Mouse (Mus musculus): Measurements from ENCODE around the gene Csad.
"Not testable (repeated sequence)": the region's sequence is repeated elsewhere in the genome, so short reads cannot be mapped to it uniquely, and the experiment has no call there.

Gene Csad

GRCm38 (mm10) chr15:102233896-102234295 lies 29.4 kb upstream of the Csad start:
- peak; percentile 39 to 53 for DNase-seq

DNA sequence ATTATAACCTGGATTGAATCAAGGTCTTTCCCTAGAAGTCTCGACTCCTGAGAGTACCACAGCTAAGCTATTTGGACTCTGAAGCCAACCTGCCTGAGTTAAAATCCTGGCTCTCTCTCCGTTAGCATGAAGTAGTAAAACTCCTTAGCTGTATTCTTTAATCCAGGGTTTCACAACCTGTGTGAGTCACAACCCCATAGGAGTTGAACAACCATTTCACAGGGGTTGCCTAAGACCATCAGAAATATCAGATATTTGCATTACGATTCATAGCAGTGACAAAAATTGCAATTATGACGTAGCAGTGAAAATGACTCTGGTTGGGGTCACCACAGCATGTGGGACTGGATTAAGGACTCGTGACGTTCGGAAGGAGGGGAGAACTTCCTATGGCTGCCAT lies 28.2 kb upstream of the Csad start:
- DNase-seq = no peak

GRCm38 (mm10) chr15:102231748-102232147 lies 27.2 kb upstream of the Csad start, which contains the start of gene Itgb7:
Gene Itgb7 (minus strand): TSS chr15:102231944.
- DNase-seq = peak; percentile 78 to 87

DNA sequence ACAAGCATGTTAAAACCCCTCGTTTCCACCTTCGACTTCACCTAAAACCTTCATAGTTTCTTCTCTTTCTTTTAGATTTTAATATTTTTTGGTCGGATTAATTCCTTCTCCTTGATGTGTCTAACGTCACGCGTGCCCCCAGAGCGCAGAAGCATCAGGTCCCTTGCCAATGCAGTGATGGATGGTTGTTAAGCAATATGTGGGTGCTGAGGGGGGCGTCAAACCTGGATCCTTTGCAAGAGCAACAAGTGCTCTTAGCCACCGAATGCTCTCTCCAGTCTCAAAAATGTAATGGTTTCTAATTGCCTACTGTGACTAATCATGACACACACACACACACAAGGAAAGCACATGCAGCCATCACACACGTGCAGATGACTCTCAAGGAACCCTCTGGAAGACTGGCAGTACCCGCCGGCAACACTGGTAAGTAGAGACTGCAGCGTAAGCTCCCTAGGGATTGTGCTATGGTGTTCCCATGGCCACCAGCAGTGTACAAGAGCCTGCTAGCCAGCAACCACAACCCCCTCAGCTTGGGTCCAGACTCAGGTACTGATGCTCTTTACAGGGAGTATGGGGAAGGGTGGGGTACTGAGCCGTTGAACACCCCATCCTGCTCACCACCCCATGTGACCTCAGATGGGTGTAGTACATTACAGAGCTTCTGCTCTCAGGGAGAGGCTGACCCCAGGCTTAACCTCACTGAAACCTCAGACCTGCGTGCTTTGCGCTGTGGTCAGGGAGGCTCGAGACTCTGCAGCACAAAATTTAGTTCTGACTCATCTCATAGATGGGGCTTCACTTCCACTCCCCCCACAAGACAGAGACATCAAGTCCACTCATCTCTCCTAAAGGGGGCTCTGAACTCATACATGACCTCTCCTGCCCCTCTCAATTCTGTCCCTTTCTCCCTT lies 26.1 kb upstream of the Csad start:
- DNase-seq = no peak

GRCm38 (mm10) chr15:102225619-102226018 lies 21.1 kb upstream of the Csad start:
- DNase-seq = not testable (repeated sequence)

DNA sequence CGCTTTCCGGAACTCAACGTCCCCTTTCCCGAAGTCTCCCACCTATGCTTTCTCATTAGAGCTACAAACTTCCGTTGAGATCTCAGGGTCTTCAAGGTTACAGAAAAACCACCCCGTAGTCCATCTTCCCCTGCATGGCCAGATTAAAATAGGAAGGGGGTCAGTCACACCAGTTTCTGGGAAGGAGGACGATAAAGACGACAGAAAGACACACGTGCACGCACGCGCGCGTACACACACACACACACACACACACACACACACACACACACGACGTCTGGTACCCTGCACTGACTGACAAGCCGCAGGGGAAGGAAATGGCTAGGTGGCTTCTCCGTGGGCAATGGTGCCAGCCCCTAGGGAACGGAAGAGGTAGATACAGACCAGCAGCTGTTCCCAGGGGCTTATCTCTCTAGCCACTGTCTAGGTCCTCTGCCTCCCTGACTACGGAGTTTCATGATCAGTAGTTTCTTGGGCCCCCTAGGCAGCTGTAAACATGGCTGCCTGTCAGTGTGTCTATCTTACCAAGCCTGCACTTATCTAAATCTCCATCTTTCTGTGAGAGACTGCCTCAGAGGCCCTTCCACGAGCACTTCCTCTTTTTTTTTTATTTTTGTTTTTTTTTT lies 20.6 kb upstream of the Csad start:
- DNase-seq = peak; percentile 78 to 83

GRCm38 (mm10) chr15:102224186-102224991 lies 19.9 kb upstream of the Csad start:
- DNase-seq = peak; percentile 92

GRCm38 (mm10) chr15:102222386-102222785 lies 17.9 kb upstream of the Csad start:
- no peak for DNase-seq

DNA sequence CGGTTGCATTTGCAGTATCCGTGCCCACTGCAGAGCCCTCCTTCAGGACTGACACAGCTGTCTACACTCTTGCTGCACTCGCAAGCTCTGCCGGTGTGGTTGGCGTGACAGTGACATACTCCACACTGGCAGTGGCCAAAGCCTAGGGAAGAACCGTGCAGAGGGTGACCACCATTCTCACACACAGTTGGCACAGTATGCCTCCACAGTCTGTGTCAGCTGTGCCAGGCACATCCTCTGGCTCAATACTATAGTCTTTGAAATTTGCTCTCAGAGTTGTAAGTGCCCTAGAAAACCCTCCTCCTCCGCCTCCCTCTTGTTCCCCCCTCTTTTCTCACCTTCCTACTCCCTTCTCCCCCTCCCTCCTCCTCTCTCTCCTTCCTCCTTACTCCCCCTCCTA lies 12.8 kb upstream of the Csad start:
- DNase-seq = no peak

GRCm38 (mm10) chr15:102216459-102217228 lies 12.1 kb upstream of the Csad start:
- no peak for DNase-seq

- DNase-seq = no peak
Measured at GRCm38 (mm10) chr15:102215624-102216023, 11.1 kb upstream of the Csad start.

DNA sequence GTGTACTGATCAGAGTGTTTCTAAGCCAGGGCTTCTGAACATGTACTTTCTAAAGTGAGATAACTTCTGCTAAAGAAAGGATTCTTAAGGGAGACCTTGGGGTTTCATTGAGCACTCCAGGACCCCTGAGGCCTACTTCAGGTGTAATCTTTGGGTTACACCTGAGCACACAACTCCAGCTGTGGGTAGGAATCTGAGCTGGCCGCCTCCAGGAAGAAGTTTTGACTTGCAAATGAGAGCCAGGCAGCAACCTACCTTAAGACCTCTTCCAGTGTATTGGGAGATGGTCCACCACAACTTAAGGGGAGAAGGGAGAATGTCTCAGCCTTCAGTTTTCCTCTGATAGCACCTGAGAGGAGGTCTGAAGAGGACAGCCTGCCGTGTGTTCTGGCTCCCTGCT lies 9.6 kb upstream of the Csad start:
- DNase-seq = no peak

GRCm38 (mm10) chr15:102211895-102212294 lies 7.4 kb upstream of the Csad start:
- no peak for DNase-seq

DNA sequence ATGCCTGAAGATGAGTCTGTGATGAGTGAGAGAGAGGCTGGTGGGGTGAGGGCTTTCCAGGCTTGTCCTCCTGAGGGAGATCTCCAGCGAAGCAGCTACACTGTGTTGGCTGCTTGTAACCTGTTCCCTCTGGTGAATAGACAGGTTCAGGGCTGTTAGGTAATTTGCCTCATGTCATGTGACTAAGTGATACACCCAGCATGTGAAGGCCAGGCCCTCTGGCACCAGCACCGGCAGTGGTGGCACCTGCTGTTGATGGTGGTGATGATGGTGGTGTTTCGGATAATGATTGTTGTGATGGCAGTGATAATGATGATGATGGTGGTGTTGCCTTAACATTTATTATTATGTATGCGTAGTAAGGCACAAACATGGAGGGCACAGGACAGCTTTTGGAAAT lies 6.3 kb upstream of the Csad start:
- no peak for DNase-seq

GRCm38 (mm10) chr15:102209114-102209513 lies 4.6 kb upstream of the Csad start:
- DNase-seq = no peak

GRCm38 (mm10) chr15:102208092-102208561 lies 3.6 kb upstream of the Csad start:
- no peak for DNase-seq

DNA sequence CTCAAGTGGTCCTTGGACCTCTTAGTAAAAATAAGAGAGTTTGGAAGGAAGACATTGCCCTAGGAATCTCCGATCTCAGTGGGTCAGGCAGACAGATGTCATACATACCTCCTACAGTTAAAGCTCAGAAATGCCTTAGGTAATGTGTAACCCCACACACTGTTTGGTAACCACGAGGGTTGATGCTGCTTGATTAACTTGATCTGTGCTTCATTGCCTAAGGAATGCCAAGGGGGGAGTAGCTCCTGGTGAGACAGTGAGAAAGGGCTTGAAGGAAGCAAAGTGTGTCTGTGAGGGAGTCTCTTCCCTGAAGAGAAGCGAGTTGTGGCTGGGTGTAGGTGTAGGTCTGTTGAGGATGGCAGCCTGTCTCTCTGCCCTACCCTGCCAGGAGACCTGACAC lies 2.8 kb upstream of the Csad start:
- no peak for DNase-seq

- DNase-seq = peak in 1 of 2 experiments; percentile 43
Measured at GRCm38 (mm10) chr15:102205779-102206178, 1.3 kb upstream of the Csad start.

DNA sequence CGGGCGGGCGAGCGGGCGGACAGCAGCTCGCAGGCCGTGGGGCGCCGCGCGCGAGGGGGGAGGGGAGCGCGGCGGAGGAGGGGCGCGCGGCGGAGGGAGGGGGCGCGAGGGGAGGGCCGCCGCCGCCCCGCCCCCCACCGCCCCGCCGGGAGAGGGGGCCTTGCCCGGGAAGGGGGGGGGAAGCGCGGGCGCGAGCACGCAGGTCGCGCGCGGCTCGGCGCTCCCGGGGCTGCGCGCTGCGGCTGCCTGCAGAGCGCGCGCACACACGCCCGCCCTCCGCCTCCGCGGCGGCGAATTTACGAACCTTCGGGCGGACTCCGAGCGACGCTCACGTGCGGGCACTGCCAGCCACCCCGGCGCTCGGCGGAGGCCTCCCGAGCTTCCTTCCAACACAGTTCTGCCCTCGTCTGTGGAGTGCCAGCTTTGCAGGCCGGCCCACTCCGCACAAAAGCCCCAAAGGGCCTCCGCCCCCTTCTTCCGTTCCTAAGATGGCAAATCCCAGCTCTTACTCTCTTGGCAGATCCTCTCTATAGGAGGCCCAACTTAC lies 616 bp downstream of the Csad start:
- peak; percentile 76 to 80 for DNase-seq

DNA sequence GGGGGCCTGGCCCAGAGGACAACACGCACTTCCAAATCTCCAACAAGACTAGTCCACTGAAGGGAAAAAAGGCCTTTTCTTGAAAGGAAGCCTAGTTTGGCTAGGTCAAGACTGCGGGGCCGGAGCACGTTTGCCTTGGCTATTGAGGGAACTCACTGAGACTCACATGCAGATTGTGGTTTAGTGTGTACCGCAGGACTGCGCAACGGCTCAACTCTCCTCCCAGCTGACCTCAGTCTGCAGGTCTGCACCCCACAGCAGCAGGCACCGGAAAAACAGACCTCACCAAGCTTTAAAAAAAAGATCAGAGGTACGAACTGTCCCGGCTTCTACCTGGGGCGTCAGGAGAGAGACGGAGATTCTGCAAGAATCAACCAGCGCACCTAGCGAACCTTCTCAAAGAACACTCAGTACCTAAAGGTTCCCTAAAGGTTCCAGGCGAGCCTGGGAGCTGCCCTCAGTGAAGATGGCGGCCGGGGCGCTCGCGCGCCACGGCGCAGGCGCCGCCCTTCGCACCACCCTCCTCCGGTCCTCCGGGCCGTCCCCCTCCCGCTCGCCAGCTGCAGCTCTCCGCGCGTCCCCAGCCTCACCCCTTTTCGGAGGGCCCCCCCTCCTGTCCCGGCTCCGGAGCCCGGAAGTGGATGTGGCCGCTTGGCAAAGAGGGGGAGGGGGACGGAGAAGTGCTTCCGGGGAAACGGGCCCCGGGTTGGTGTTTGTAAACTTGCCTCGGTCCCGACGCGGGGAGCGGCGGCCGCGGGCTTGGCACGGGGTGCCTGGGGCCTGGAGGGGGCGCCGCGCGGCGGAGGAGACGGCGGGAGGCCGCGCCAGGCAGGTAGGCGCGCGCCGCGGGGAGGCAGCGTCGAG lies 1.3 kb downstream of the Csad start, which contains the start of gene Zfp740:
Zfp740 (plus strand) TSS at position 279 of the 864 bp plus-strand sequence.
- peak; percentile 96 to 99 for DNase-seq

- DNase-seq = no peak
Measured at GRCm38 (mm10) chr15:102198841-102199240, 5.7 kb downstream of the Csad start.

All from thymus, postnatal 36 days (tissue).